Mouse (Mus musculus): ENCODE results near the gene Kdm2b.

- TF ChIP-seq CTCF (IDR thresholded peaks at IDR 0.05; ENCODE audit: low read depth) (no peak), EP300 (IDR thresholded peaks at IDR 0.05; ENCODE audit: low read depth) (no peak)
Measured at GRCm38 (mm10) chr5:122987211-122988020, 2.2 kb downstream of the Kdm2b start.
